Mouse (Mus musculus) frontal cortex, postnatal 36 days (tissue): ENCODE results near the gene Siah2.

Experiments
- DNase-seq, 2 experiments: peaks; one replicate each; pipeline ENCODE4 v3.0.0; 2022; ENCODE audit warnings: low spot score in 2 of 2

Siah2 gene

GRCm38 (mm10) chr3:58691997-58692721, at the start of gene Siah2:
Siah2 (minus strand) TSS chr3:58692400.
- DNase-seq, result peak; percentile 93 to 96

GRCm38 (mm10) chr3:58739536-58739935, 47.3 kb upstream of the Siah2 start:
- no peak for DNase-seq

GRCm38 (mm10) chr3:58738346-58739089, 46.3 kb upstream of the Siah2 start:
- DNase-seq, result no peak

- no peak for DNase-seq
These were observed 39.3 kb upstream of the Siah2 start for GRCm38 (mm10) chr3:58731520-58731919.

- no peak for DNase-seq
These were observed 38.4 kb upstream of the Siah2 start for GRCm38 (mm10) chr3:58730580-58730979.

- no peak for DNase-seq
These were observed 37.3 kb upstream of the Siah2 start for GRCm38 (mm10) chr3:58729549-58729948.

- no peak for DNase-seq
These were observed 35.4 kb upstream of the Siah2 start for GRCm38 (mm10) chr3:58727601-58728000.

GRCm38 (mm10) chr3:58727012-58727411, 34.8 kb upstream of the Siah2 start:
- DNase-seq, result peak; percentile 19 to 48

GRCm38 (mm10) chr3:58726374-58726773, 34.2 kb upstream of the Siah2 start:
- DNase-seq, result no peak

- DNase-seq, result no peak
These were observed 32.6 kb upstream of the Siah2 start for GRCm38 (mm10) chr3:58724815-58725214.

GRCm38 (mm10) chr3:58723656-58724055, 31.5 kb upstream of the Siah2 start:
- no peak for DNase-seq

- DNase-seq, result no peak
These were observed 27.4 kb upstream of the Siah2 start for GRCm38 (mm10) chr3:58719461-58720230.

GRCm38 (mm10) chr3:58716705-58717104, 24.5 kb upstream of the Siah2 start:
- DNase-seq, result no peak

GRCm38 (mm10) chr3:58714767-58715166, 22.6 kb upstream of the Siah2 start:
- DNase-seq, result no peak

- DNase-seq, result no peak
These were observed 21.8 kb upstream of the Siah2 start for GRCm38 (mm10) chr3:58714034-58714433.

- no peak for DNase-seq
These were observed 21.0 kb upstream of the Siah2 start for GRCm38 (mm10) chr3:58713191-58713590.

- DNase-seq, result no peak
These were observed 12.3 kb upstream of the Siah2 start for GRCm38 (mm10) chr3:58704547-58704946.

- DNase-seq, result no peak
These were observed 11.5 kb upstream of the Siah2 start for GRCm38 (mm10) chr3:58703748-58704147.

GRCm38 (mm10) chr3:58702329-58702728, 10.1 kb upstream of the Siah2 start:
- no peak for DNase-seq

- no peak for DNase-seq
These were observed 9.2 kb upstream of the Siah2 start for GRCm38 (mm10) chr3:58701441-58701840.

- no peak for DNase-seq
These were observed 5.7 kb upstream of the Siah2 start for GRCm38 (mm10) chr3:58697926-58698325.

GRCm38 (mm10) chr3:58696806-58697205, 4.6 kb upstream of the Siah2 start:
- no peak for DNase-seq
